Mouse (Mus musculus) myocyte (in vitro differentiated cells): Measurements from ENCODE around the gene Dnaaf1.

ENCODE experiments used
- CEBPB ChIP-seq: IDR thresholded peaks from 2 replicates; pipeline ENCODE4 v1.6.1; 2011; ENCODE audit warnings: mild to moderate bottlenecking, moderate library complexity; ENCODE audit not compliant: poor library complexity, insufficient read depth, severe bottlenecking
- E2F4 ChIP-seq: IDR thresholded peaks from one replicate; pipeline ENCODE4 v1.6.1; 2011; ENCODE audit warnings: mild to moderate bottlenecking, control low read depth, moderate library complexity; ENCODE audit not compliant: insufficient read depth
- MAX ChIP-seq: IDR thresholded peaks from one replicate; pipeline ENCODE4 v1.6.1; 2011; ENCODE audit warnings: low read depth, mild to moderate bottlenecking, control low read depth
- MYOD1 ChIP-seq, 3 experiments: IDR thresholded peaks; one replicate each; pipeline ENCODE4 v1.6.1; 2011; ENCODE audit warnings: control low read depth in 2 of 3, low read depth in 2 of 3, mild to moderate bottlenecking in 2 of 3, moderate library complexity in 1 of 3; ENCODE audit not compliant: insufficient read length in 2 of 3, control insufficient read depth in 1 of 3
- MYOG ChIP-seq, 3 experiments: IDR thresholded peaks; one replicate each; pipeline ENCODE4 v1.6.1; 2011; ENCODE audit warnings: control low read depth in 2 of 3, low read depth in 2 of 3, mild to moderate bottlenecking in 2 of 3; ENCODE audit not compliant: insufficient read length in 2 of 3, control insufficient read depth in 1 of 3, insufficient read depth in 1 of 3
- POLR2A ChIP-seq: IDR thresholded peaks from one replicate; pipeline ENCODE4 v1.6.1; 2011; ENCODE audit warnings: low read depth, mild to moderate bottlenecking, control low read depth, moderate library complexity; ENCODE audit not compliant: insufficient read length
- POLR2AphosphoS2 ChIP-seq: IDR thresholded peaks from one replicate; pipeline ENCODE4 v1.6.1; 2011; ENCODE audit warnings: low read depth, control low read depth; ENCODE audit not compliant: insufficient read length
- REST ChIP-seq: IDR thresholded peaks from one replicate; pipeline ENCODE4 v1.6.1; 2011; ENCODE audit warnings: mild to moderate bottlenecking, control low read depth, moderate library complexity; ENCODE audit not compliant: insufficient read depth, insufficient read length
- SRF ChIP-seq: IDR thresholded peaks from one replicate; pipeline ENCODE4 v1.6.1; 2011; ENCODE audit warnings: low read depth; ENCODE audit not compliant: control insufficient read depth, insufficient read length
- TCF12 ChIP-seq: IDR thresholded peaks from one replicate; pipeline ENCODE4 v1.6.1; 2011; ENCODE audit warnings: mild to moderate bottlenecking, control low read depth; ENCODE audit not compliant: poor library complexity, insufficient read depth, severe bottlenecking
- TCF3 ChIP-seq: IDR thresholded peaks from one replicate; pipeline ENCODE4 v1.6.1; 2011; ENCODE audit warnings: low read depth, control low read depth; ENCODE audit not compliant: insufficient read length
- USF1 ChIP-seq: IDR thresholded peaks from one replicate; pipeline ENCODE4 v1.6.1; 2011; ENCODE audit warnings: low read depth, mild to moderate bottlenecking, control low read depth, moderate library complexity

GRCm38 (mm10) chr8:119638261-119638660 is 63.2 kb downstream of the Dnaaf1 start:
- TF ChIP-seq POLR2A (no peak), MYOG (IDR thresholded peaks at IDR 0.05; ENCODE audit: control insufficient read depth in 1 of 3, insufficient read depth in 1 of 3, insufficient read length in 2 of 3, low read depth in 2 of 3) (no peak), TCF3 (no peak), POLR2AphosphoS2 (no peak), MAX (no peak), USF1 (no peak), SRF (no peak), CEBPB (no peak), TCF12 (no peak), E2F4 (no peak), MYOD1 (IDR thresholded peaks at IDR 0.05; ENCODE audit: control insufficient read depth in 1 of 3, insufficient read length in 2 of 3, low read depth in 2 of 3) (no peak), REST (no peak)
